34 mouse cellular contexts compared by ENCODE assay signal in the genomic region with DNA sequence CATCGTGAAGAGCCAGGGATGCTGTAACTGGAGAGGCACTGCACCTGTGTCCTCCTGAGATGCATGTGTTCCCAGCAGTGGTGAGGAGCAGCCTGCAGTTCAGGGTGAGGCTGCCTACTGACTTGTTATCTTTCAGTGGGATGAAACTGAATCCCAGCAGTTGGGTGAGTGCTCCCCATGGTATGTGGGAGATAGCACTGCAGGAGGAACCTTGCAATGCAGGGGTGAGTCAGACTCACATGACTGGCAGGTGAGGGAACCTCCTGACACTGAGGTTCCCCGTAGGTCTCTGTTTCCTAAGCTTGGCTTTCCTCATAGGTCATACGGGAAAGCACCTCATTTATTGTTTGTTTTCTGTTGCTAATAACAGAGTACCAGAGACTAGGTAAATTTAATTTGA. TPM values are rescaled to one million over a fixed set of nuclear protein-coding genes. Genes with fewer than 3 reads are reported as not detected.
"Had no signal": no experiment of that assay in that cellular context is flagged by ENCODE, and none has a peak within 500 bp of the region (broad histone marks: within the 10 kb centered on the region; RNA-seq: fewer than 3 reads in every experiment).

No protein-coding gene starts in this region.

- ATAC-seq: midbrain, embryonic 16.5 days had no signal

- H3K4me2 ChIP-seq: kidney, embryonic 15.5 days; liver, embryonic 13.5 days; midbrain, embryonic 12.5 days; neural tube, embryonic 13.5 days; stomach, embryonic 15.5 days had no signal

- DNase-seq: kidney, adult 2 months; kidney, postnatal 10 days; layer of hippocampus, adult 9-11 months; liver, embryonic 13.5 days; lung, adult 2 months; lung, postnatal 14 days; lung, postnatal 4 days; retina, postnatal 1 day; right cerebral cortex, postnatal 25 days; spleen, adult 18-20 months; thymus, postnatal 25 days had no signal

- H3K4me3 ChIP-seq: kidney, embryonic 15.5 days; layer of hippocampus, adult 2 months; liver, embryonic 13.5 days; midbrain, embryonic 12.5 days; myocyte; neural tube, embryonic 13.5 days; stomach, embryonic 15.5 days had no signal

- H3K9me3 ChIP-seq: kidney, embryonic 15.5 days; liver, embryonic 13.5 days; midbrain, embryonic 12.5 days; neural tube, embryonic 13.5 days; stomach, embryonic 15.5 days had no signal

- H3K9ac ChIP-seq: kidney, embryonic 15.5 days; liver, embryonic 13.5 days; midbrain, embryonic 12.5 days; neural tube, embryonic 13.5 days; stomach, embryonic 15.5 days had no signal

- H3K27ac ChIP-seq: kidney, embryonic 15.5 days; layer of hippocampus, adult 2 months; liver, embryonic 13.5 days; midbrain, embryonic 12.5 days; neural tube, embryonic 13.5 days; stomach, embryonic 15.5 days had no signal

- H3K4me1 ChIP-seq: kidney, embryonic 15.5 days; liver, embryonic 13.5 days; midbrain, embryonic 12.5 days; neural tube, embryonic 13.5 days; stomach, embryonic 15.5 days had no signal

- H3K36me3 ChIP-seq: kidney, embryonic 15.5 days; liver, embryonic 13.5 days; midbrain, embryonic 12.5 days; neural tube, embryonic 13.5 days; stomach, embryonic 15.5 days had no signal

- H3K27me3 ChIP-seq: kidney, embryonic 15.5 days; midbrain, embryonic 12.5 days; neural tube, embryonic 13.5 days; stomach, embryonic 15.5 days had no signal

RNA-seq across cellular contexts. Expression of a gene that starts 15.2 kb away (rescaled TPM):
- total RNA-seq: monocyte, adult 5-6 weeks had no signal

RNA-seq across cellular contexts. Expression of a gene that starts 24.0 kb away (rescaled TPM):
- total RNA-seq: layer of hippocampus, adult 2 months; layer of hippocampus, postnatal 25 days; left cerebral cortex, adult 18-20 months; left cerebral cortex, postnatal 10 days; left cerebral cortex, postnatal 36 days; liver, adult 2 months; megakaryocyte-erythroid progenitor cell, adult 5-6 weeks; neutrophil, adult 5-6 weeks had no signal
- polyA plus RNA-seq: intestine, embryonic 14.5 days; kidney, adult 2 months; kidney, embryonic 15.5 days; large intestine, adult 2 months; limb, embryonic 11.5 days; liver, adult 2 months; lung, embryonic 16.5 days; midbrain, embryonic 12.5 days; midbrain, embryonic 16.5 days; myocyte; neural tube, embryonic 13.5 days had no signal

RNA-seq across cellular contexts. Expression of a gene that starts 40.7 kb away (rescaled TPM):
- total RNA-seq: layer of hippocampus, adult 2 months; layer of hippocampus, postnatal 25 days; left cerebral cortex, adult 18-20 months; left cerebral cortex, postnatal 10 days; left cerebral cortex, postnatal 36 days; liver, adult 2 months; megakaryocyte progenitor cell, adult 5-6 weeks; megakaryocyte-erythroid progenitor cell, adult 5-6 weeks; monocyte, adult 5-6 weeks; neutrophil, adult 5-6 weeks had no signal
- polyA plus RNA-seq: kidney, adult 2 months; kidney, embryonic 15.5 days; large intestine, adult 2 months; limb, embryonic 11.5 days; limb, embryonic 14.5 days; liver, adult 2 months; liver, embryonic 13.5 days; liver, embryonic 16.5 days; lung, adult 2 months; lung, embryonic 16.5 days; midbrain, embryonic 12.5 days; midbrain, embryonic 16.5 days; myocyte; neural tube, embryonic 13.5 days; stomach, embryonic 15.5 days; thymus, postnatal 0 days had no signal
